8 mouse cellular contexts compared by ENCODE assay signal in genomic region chr11:3535406-3535986, GRCm38 (mm10). TPM values are rescaled to one million over a fixed set of nuclear protein-coding genes. Genes with fewer than 3 reads are reported as not detected.
DNase-seq lines count a peak whose midpoint lies in the region; ATAC-seq and TF ChIP-seq lines count a peak whose summit lies in the region.

No protein-coding gene starts in this region.

- H3K27me3 ChIP-seq in embryonic facial prominence, embryonic 12.5 days: no peaks in the 10 kb centered on the region
- no peaks in the 10 kb centered on the region for H3K27me3 ChIP-seq in limb, embryonic 11.5 days (ENCODE audit: control insufficient read depth, insufficient read depth, low read length)
- H3K27me3 ChIP-seq in midbrain, embryonic 13.5 days: peaks cover 4% of the 10 kb centered on the region; the same call in 1 of the 2 replicates
- no peaks in the 10 kb centered on the region for H3K27me3 ChIP-seq in small intestine, adult 2 months (ENCODE audit: control insufficient read depth, insufficient read depth, low read length)

- ATAC-seq in embryonic facial prominence, embryonic 12.5 days (ENCODE audit: insufficient number of reproducible peaks, insufficient read depth, low FRiP score, low TSS enrichment): peak; percentile 81
- peak; percentile 81 for ATAC-seq in limb, embryonic 11.5 days (ENCODE audit: insufficient number of reproducible peaks, low FRiP score, low TSS enrichment, low read depth)
- peak; percentile 86 for ATAC-seq in midbrain, embryonic 13.5 days

- H3K9ac ChIP-seq in embryonic facial prominence, embryonic 12.5 days: peak overlapping the region; percentile 59
- peak overlapping the region; percentile 72 for H3K9ac ChIP-seq in limb, embryonic 11.5 days (ENCODE audit: low read length)
- peak overlapping the region; percentile 75 for H3K9ac ChIP-seq in midbrain, embryonic 13.5 days (replicated peaks)

- no peaks in the 10 kb centered on the region for H3K9me3 ChIP-seq in embryonic facial prominence, embryonic 12.5 days
- no peaks in the 10 kb centered on the region for H3K9me3 ChIP-seq in limb, embryonic 11.5 days (ENCODE audit: control insufficient read depth, low read length)
- H3K9me3 ChIP-seq in midbrain, embryonic 13.5 days: no peaks in the 10 kb centered on the region

- peak; percentile 95 for TF ChIP-seq CTCF in small intestine, adult 2 months (IDR thresholded peaks at IDR 0.05; ENCODE audit: extremely low read depth, insufficient read length, insufficient replicate concordance, low read depth, low read length)

- TF ChIP-seq POLR2A in small intestine, adult 2 months (IDR thresholded peaks at IDR 0.05; ENCODE audit: low read depth, low read length): no peak

- DNase-seq in 3T3-L1 (ENCODE audit: low read depth, low spot score): peak; percentile 97
- DNase-seq in adrenal gland, postnatal 36 days: peak; percentile 98 to 99
- peak; percentile 96 to 97 for DNase-seq in heart, adult 18-20 months
- DNase-seq in kidney, adult 18-20 months: peak; percentile 96
- peak; percentile 99 for DNase-seq in limb, embryonic 11.5 days (ENCODE audit: low spot score)

- peak overlapping the region; percentile 40 for H3K4me3 ChIP-seq in embryonic facial prominence, embryonic 12.5 days
- H3K4me3 ChIP-seq in limb, embryonic 11.5 days (ENCODE audit: low read depth, low read length): peak overlapping the region; percentile 45
- H3K4me3 ChIP-seq in midbrain, embryonic 13.5 days (replicated peaks): peak overlapping the region; percentile 60
- peak overlapping the region; percentile 66 for H3K4me3 ChIP-seq in small intestine, adult 2 months (ENCODE audit: low read depth, low read length)

- peak overlapping the region; percentile 89 for H3K27ac ChIP-seq in embryonic facial prominence, embryonic 12.5 days
- peak overlapping the region; percentile 87 for H3K27ac ChIP-seq in limb, embryonic 11.5 days (replicated peaks; ENCODE audit: low read depth, low read length)
- peak overlapping the region; percentile 85 for H3K27ac ChIP-seq in midbrain, embryonic 13.5 days
- peak overlapping the region; percentile 71 for H3K27ac ChIP-seq in small intestine, adult 2 months (ENCODE audit: insufficient read depth, low read depth, low read length)

- H3K4me1 ChIP-seq in embryonic facial prominence, embryonic 12.5 days: peaks cover 25% of the 10 kb centered on the region
- peaks cover 17% of the 10 kb centered on the region for H3K4me1 ChIP-seq in limb, embryonic 11.5 days (ENCODE audit: control insufficient read depth, insufficient read depth, low read length)
- H3K4me1 ChIP-seq in midbrain, embryonic 13.5 days (replicated peaks): peaks cover 32% of the 10 kb centered on the region
- H3K4me1 ChIP-seq in small intestine, adult 2 months (ENCODE audit: control insufficient read depth, insufficient read depth, insufficient read length, low read length): peaks cover 21% of the 10 kb centered on the region

- peak overlapping the region; percentile 58 for H3K4me2 ChIP-seq in embryonic facial prominence, embryonic 12.5 days (replicated peaks)
- H3K4me2 ChIP-seq in limb, embryonic 11.5 days (ENCODE audit: low read depth, severe bottlenecking): peak overlapping the region; percentile 85
- peak overlapping the region; percentile 95 for H3K4me2 ChIP-seq in midbrain, embryonic 13.5 days (replicated peaks)

- H3K36me3 ChIP-seq in embryonic facial prominence, embryonic 12.5 days: peaks cover 27% of the 10 kb centered on the region
- H3K36me3 ChIP-seq in limb, embryonic 11.5 days (ENCODE audit: control insufficient read depth, insufficient read depth, low read length): peaks cover 12% of the 10 kb centered on the region
- peaks cover 17% of the 10 kb centered on the region for H3K36me3 ChIP-seq in midbrain, embryonic 13.5 days
- H3K36me3 ChIP-seq in small intestine, adult 2 months (ENCODE audit: control insufficient read depth, insufficient read depth, low read length): peaks cover 24% of the 10 kb centered on the region

- WGBS in embryonic facial prominence, embryonic 12.5 days: under 1% methylated on average over 36 of the region's 36 CpGs
- WGBS in limb, embryonic 11.5 days: under 1% methylated on average over 36 of the region's 36 CpGs
- WGBS in midbrain, embryonic 13.5 days: under 1% methylated on average over 36 of the region's 36 CpGs
- WGBS in small intestine, adult 2 months: 1% methylated on average over 36 of the region's 36 CpGs

RNA-seq across cellular contexts. Expression of gene Smtn, which starts 4.9 kb away (rescaled TPM):
- 10 to 100 TPM; 44.9 to 71.7 TPM for total RNA-seq in adrenal gland, postnatal 36 days (2021)
- polyA plus RNA-seq in embryonic facial prominence, embryonic 12.5 days (2016; fragmentation: Nextera tagmentation; extraction: Ambion mirVana): 51.0 and 55.7 TPM in 2 replicates
- 100 to 1,000 TPM; 139 to 154 TPM for total RNA-seq in heart, adult 18-20 months (2021)
- polyA plus RNA-seq in limb, embryonic 11.5 days (2014; fragmentation: Nextera tagmentation; extraction: Ambion mirVana): 38.8 TPM in 2 replicates
- 15.5 and 18.2 TPM in 2 replicates for polyA plus RNA-seq in midbrain, embryonic 13.5 days (2015; fragmentation: Nextera tagmentation; extraction: Ambion mirVana)
- 46.4 and 54.0 TPM in 2 replicates for polyA plus RNA-seq in small intestine, adult 2 months (2012; rRNA removed)

RNA-seq across cellular contexts. Expression of gene Selenom, which starts 21.0 kb away (rescaled TPM):
- total RNA-seq in adrenal gland, postnatal 36 days (2021): 10 to 100 TPM; 32.7 to 34.8 TPM
- polyA plus RNA-seq in embryonic facial prominence, embryonic 12.5 days (2016; fragmentation: Nextera tagmentation; extraction: Ambion mirVana): 102 and 110 TPM in 2 replicates
- 10 to 100 TPM; 39.8 to 40.3 TPM for total RNA-seq in heart, adult 18-20 months (2021)
- polyA plus RNA-seq in limb, embryonic 11.5 days (2014; fragmentation: Nextera tagmentation; extraction: Ambion mirVana): 53.0 and 54.6 TPM in 2 replicates
- polyA plus RNA-seq in midbrain, embryonic 13.5 days (2015; fragmentation: Nextera tagmentation; extraction: Ambion mirVana): 30.3 and 32.0 TPM in 2 replicates
- polyA plus RNA-seq in small intestine, adult 2 months (2012; rRNA removed): 107 and 174 TPM in 2 replicates

RNA-seq across cellular contexts. Expression of gene Inpp5j, which starts 30.9 kb away (rescaled TPM):
- under 1 TPM; 0.66 to 0.76 TPM for total RNA-seq in adrenal gland, postnatal 36 days (2021)
- polyA plus RNA-seq in embryonic facial prominence, embryonic 12.5 days (2016; fragmentation: Nextera tagmentation; extraction: Ambion mirVana): 0.50 and 0.55 TPM in 2 replicates
- total RNA-seq in heart, adult 18-20 months (2021): 10 to 100 TPM; 16.7 to 18.2 TPM
- polyA plus RNA-seq in limb, embryonic 11.5 days (2014; fragmentation: Nextera tagmentation; extraction: Ambion mirVana): 0.08 TPM in 1 of 2 replicates, not detected in the other
- polyA plus RNA-seq in midbrain, embryonic 13.5 days (2015; fragmentation: Nextera tagmentation; extraction: Ambion mirVana): 1.4 and 1.7 TPM in 2 replicates
- polyA plus RNA-seq in small intestine, adult 2 months (2012; rRNA removed): 12.9 and 22.5 TPM in 2 replicates

RNA-seq across cellular contexts. Expression of gene Pla2g3, which starts 47.4 kb away (rescaled TPM):
- under 1 TPM in 1 of 2 experiments, not detected in 1; 0.20 TPM for total RNA-seq in adrenal gland, postnatal 36 days (2021)
- 0.36 and 0.57 TPM in 2 replicates for polyA plus RNA-seq in embryonic facial prominence, embryonic 12.5 days (2016; fragmentation: Nextera tagmentation; extraction: Ambion mirVana)
- under 1 TPM; 0.10 to 0.13 TPM for total RNA-seq in heart, adult 18-20 months (2021)
- polyA plus RNA-seq in limb, embryonic 11.5 days (2014; fragmentation: Nextera tagmentation; extraction: Ambion mirVana): 0.75 and 0.76 TPM in 2 replicates
- 0.52 and 0.67 TPM in 2 replicates for polyA plus RNA-seq in midbrain, embryonic 13.5 days (2015; fragmentation: Nextera tagmentation; extraction: Ambion mirVana)
- polyA plus RNA-seq in small intestine, adult 2 months (2012; rRNA removed): 0.18 and 0.48 TPM in 2 replicates

Comparison
In these comparisons a context has a peak if more than half of its experiments do, and no peak if none do; other contexts are left out.
1. Peak in every context shown above with its lines: DNase-seq, ATAC-seq, H3K4me3 ChIP-seq and H3K27ac ChIP-seq.